8 mouse cellular contexts compared by ENCODE assay signal in genomic region chr11:18875001-18875902, GRCm38 (mm10).
DNase-seq lines count a peak whose midpoint lies in the region; TF ChIP-seq lines count a peak whose summit lies in the region.

No protein-coding gene starts in this region.

- DNase-seq in heart, embryonic 10.5 days (ENCODE audit: low spot score), result peak; percentile 76
- DNase-seq in heart, adult 18-20 months, result no peak
- peak; percentile 34 for DNase-seq in embryo, embryonic 11 days
- peak; percentile 58 for DNase-seq in limb, embryonic 10.5 days (ENCODE audit: low spot score)
- no peak for DNase-seq in urinary bladder, postnatal 10 days (ENCODE audit: low spot score)
- DNase-seq in frontal cortex, postnatal 10 days (ENCODE audit: low spot score in 2 of 2), result no peak

- peak overlapping the region; percentile 65 for H3K4me3 ChIP-seq in heart, embryonic 10.5 days
- peak overlapping the region; percentile 17 for H3K4me3 ChIP-seq in E14TG2a.4 (replicated peaks; ENCODE audit: low read length)
- peak overlapping the region; percentile 54 for H3K4me3 ChIP-seq in limb, embryonic 10.5 days
- H3K4me3 ChIP-seq in small intestine, adult 2 months (ENCODE audit: low read depth, low read length), result peak overlapping the region; percentile 25

- TF ChIP-seq CTCF in E14TG2a.4 (conservative IDR thresholded peaks at IDR 0.05; ENCODE audit: low read length), result no peak
- no peak for TF ChIP-seq CTCF in small intestine, adult 2 months (IDR thresholded peaks at IDR 0.05; ENCODE audit: extremely low read depth, insufficient read length, insufficient replicate concordance, low read depth, low read length)

- H3K9me3 ChIP-seq in heart, embryonic 10.5 days, result no peaks in the 10 kb centered on the region
- no peaks in the 10 kb centered on the region for H3K9me3 ChIP-seq in E14TG2a.4 (ENCODE audit: low read length)
- H3K9me3 ChIP-seq in limb, embryonic 10.5 days (replicated peaks), result no peaks in the 10 kb centered on the region

- 2% methylated on average over 27 of the region's 27 CpGs for WGBS in heart, embryonic 10.5 days
- under 1% methylated on average over 27 of the region's 27 CpGs for WGBS in limb, embryonic 10.5 days
- WGBS in small intestine, adult 2 months, result 31% methylated on average over 27 of the region's 27 CpGs

- H3K27me3 ChIP-seq in heart, embryonic 10.5 days (ENCODE audit: insufficient read depth, poor library complexity, severe bottlenecking), result peaks cover 14% of the 10 kb centered on the region; the same call in 1 of the 2 replicates
- peaks cover 56% of the 10 kb centered on the region for H3K27me3 ChIP-seq in E14TG2a.4 (ENCODE audit: insufficient read depth, low read length)
- peaks cover 59% of the 10 kb centered on the region for H3K27me3 ChIP-seq in limb, embryonic 10.5 days (ENCODE audit: low read depth, poor library complexity, severe bottlenecking)
- peaks cover 51% of the 10 kb centered on the region for H3K27me3 ChIP-seq in small intestine, adult 2 months (ENCODE audit: control insufficient read depth, insufficient read depth, low read length)

- no peak for TF ChIP-seq POLR2A in small intestine, adult 2 months (IDR thresholded peaks at IDR 0.05; ENCODE audit: low read depth, low read length)

- peaks cover 52% of the 10 kb centered on the region for H3K4me1 ChIP-seq in heart, embryonic 10.5 days
- peaks cover 46% of the 10 kb centered on the region for H3K4me1 ChIP-seq in E14TG2a.4 (replicated peaks; ENCODE audit: low read depth, low read length)
- peaks cover 78% of the 10 kb centered on the region for H3K4me1 ChIP-seq in limb, embryonic 10.5 days
- H3K4me1 ChIP-seq in small intestine, adult 2 months (ENCODE audit: control insufficient read depth, insufficient read depth, insufficient read length, low read length), result no peaks in the 10 kb centered on the region; the same call in 1 of the 2 replicates

- peak overlapping the region; percentile 93 for H3K27ac ChIP-seq in heart, embryonic 10.5 days
- H3K27ac ChIP-seq in limb, embryonic 10.5 days, result peak overlapping the region; percentile 79
- H3K27ac ChIP-seq in small intestine, adult 2 months (ENCODE audit: insufficient read depth, low read depth, low read length), result peak overlapping the region; percentile 38; the same call in 1 of the 2 replicates

- no peaks in the 10 kb centered on the region for H3K36me3 ChIP-seq in heart, embryonic 10.5 days
- H3K36me3 ChIP-seq in E14TG2a.4 (ENCODE audit: insufficient read depth, low read length), result no peaks in the 10 kb centered on the region
- no peaks in the 10 kb centered on the region for H3K36me3 ChIP-seq in limb, embryonic 10.5 days
- H3K36me3 ChIP-seq in small intestine, adult 2 months (ENCODE audit: control insufficient read depth, insufficient read depth, low read length), result no peaks in the 10 kb centered on the region

Comparison
In these comparisons a context has a peak if more than half of its experiments do, and no peak if none do; other contexts are left out.
1. DNase-seq: peak in heart, embryonic 10.5 days (single experiment), embryo, embryonic 11 days (single experiment) and limb, embryonic 10.5 days (single experiment); none in heart, adult 18-20 months (0 of 2), urinary bladder, postnatal 10 days (single experiment) and frontal cortex, postnatal 10 days (0 of 2).
2. H3K27ac ChIP-seq: peak in every context shown above with its lines; median percentile 93 in heart, embryonic 10.5 days; 79 in limb, embryonic 10.5 days; 38 in small intestine, adult 2 months.
3. Peak in every context shown above with its lines, with median percentiles within 50 percentile points of each other: H3K4me3 ChIP-seq.